Mouse (Mus musculus) large intestine, adult 2 months (tissue): Measurements from ENCODE around the gene Pum2. TPM values are rescaled to one million over a fixed set of nuclear protein-coding genes. Genes with fewer than 3 reads are reported as not detected.
"Not testable (repeated sequence)": the region's sequence is repeated elsewhere in the genome, so short reads cannot be mapped to it uniquely, and the experiment has no call there.

Experiments
- DNase-seq: peaks from one replicate; pipeline ENCODE4 v3.0.0-alpha.2; 2012; ENCODE audit warnings: low read depth, low spot score
- whole genome bisulfite sequencing: fragments of 180-500 bp; shearing (Covaris S2); methylation state at CpG from one replicate; pipeline ENCODE4 v1.1.7; 2018; 5-methylcytosine and 5-hydroxymethylcytosine counted together
- polyA plus RNA-seq: library from polyadenylated mRNA; depleted of rRNA; stranded (reverse); fragments of >200 nt; gene quantifications from 2 replicates; pipeline ENCODE4 v1.2.3, GENCODE M21; 2012

Gene Pum2
- polyA plus RNA-seq, 1 experiment: 25.9 TPM

DNA sequence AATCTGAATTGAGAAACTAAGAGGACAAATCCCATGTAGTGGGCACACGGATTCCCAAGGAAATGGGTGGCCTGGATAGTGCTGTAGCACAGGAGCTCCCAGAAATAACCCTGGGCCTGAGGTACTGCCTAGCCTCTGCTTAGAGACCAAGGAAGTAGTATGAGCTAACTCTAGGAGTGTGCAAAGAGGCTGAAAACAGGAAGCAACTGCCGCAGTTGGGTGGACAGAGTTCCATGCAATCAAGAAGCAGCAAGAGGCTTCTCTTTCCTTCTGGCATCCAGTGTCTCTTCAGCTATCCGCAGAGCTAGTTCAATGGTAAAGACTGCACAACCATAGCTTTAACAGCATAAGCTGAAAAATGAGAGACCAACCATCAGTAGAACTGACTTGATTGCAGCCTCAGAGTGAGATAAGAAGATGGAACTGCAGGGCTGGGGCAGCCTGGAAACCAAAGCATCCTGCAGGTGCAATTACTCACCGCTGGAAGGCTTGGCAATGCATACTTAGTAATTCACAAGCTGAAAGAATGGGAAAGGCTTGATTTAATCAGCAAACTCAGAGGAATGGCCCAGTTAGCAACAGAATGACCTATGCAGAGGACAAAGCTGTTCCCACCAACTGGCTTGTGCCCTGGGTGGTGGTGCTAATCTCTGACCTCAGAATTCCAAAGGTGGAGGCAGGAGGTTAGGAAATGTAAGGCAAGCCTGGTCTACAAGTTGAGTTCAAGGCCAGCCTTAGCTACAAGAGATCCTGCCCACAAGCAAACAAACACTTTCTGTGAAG lies 6.3 kb upstream of the Pum2 start:
- WGBS: 83% methylated on average over 4 of the region's 4 CpGs
- no peak for DNase-seq

DNA sequence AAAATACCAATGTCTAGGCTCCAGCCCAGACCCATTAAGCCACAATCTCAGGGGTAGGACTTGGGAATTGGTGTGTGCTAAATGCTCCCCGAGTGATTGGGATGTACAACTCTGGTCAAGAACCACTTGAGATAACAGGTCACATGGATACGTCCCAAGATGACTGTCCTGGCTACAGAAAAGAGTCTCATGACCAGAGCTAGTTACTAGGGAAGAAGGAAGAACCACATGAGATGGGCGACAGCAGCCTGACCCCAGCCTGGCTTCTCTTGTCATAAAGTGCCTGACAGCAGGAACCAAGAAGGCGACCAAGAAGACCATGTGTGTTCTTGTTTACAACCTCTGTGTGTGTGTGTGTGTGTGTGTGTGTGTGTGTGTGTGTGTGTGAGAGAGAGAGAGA lies 4.5 kb upstream of the Pum2 start:
- no peak for DNase-seq
- 88% methylated on average over 4 of the region's 4 CpGs for WGBS

DNA sequence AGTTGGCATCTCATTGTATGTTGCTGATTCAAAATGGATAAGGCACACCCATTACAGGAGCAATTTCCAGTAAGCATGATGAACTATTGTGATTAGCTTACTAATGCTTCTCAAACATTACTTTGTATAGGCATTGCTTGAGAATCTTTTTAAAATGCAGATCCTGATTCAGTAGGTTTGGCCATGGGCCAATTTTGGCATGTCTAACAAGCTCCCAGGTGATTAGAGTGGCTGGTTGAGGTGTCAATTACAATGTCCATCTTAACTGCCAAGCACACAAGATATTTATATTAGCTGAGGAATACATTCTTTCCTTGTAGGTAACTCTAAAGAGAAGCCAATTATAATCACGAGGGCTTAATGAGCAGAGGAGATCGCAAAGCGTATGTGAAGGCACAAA lies 4.1 kb upstream of the Pum2 start:
- no peak for DNase-seq
- 84% methylated on average over 3 of the region's 3 CpGs for WGBS

DNA sequence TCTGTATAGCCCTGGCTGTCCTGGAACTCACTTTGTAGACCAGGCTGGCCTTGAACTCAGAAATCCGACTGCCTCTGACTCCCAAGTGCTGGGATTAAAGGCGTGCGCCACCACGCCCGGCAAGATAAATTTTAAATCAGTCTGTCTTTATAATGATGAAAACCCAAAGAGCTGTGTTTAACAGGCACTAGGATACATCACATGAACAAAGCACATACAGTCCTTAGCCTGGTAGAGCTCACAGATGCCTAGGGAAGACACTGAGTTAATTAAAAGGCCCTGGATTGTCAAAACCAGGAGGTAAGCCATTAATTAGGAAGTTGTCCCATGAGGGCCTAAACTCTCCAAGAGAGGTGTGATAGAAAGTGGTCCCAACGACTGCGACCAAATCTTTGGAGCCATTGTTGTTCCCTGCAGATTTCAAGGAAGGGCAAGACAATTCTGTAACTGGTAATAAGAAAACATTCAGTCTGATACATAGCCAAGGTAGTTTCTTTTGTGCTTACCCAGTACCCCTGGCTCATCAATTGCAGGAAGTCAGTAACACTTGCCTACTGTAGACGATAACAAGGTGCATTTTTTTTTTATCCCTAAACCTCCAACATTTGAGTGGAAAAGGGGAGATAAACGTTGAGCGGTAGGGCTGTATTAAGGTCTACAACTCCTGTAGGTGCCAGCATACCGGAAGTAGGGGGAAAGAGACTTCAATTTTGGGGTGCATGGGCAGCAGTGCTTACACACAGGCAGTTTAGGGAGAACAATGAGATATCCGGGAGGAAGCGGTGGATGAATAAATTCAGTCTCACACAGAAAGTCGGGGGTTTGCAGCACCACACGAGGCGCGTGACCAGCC lies 587 bp upstream of the Pum2 start:
- no peak for DNase-seq

DNA sequence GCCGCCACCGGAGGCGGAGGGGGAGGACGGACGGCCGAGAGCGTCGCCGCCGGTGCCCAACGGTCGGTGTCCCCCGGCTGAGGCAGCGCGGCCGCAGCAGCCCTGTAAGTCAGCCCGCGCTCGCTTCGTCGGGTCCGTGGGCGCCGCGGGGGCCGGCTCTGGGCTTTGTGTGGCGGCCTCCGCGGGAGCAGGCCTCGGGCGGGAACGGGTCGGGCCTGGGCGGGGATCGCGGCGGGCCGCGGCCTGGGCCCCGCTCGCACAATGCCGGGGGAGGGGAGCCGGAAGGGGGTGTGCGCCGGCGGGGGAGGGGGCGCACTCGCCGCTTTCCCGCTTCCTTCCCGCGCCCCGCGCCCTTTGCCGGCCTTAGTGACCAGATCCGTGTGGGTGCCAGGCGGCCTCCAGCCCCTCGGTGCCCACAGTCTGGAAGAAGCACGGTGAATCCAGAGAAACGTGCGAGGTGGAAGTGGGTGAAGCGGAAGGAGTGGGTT lies 487 bp downstream of the Pum2 start:
- no peak for DNase-seq
- 0% methylated on average over 22 of the region's 62 CpGs for WGBS

More for the DNA sequence above, 587 bp upstream of the Pum2 start:
- 42% methylated on average over 17 of the region's 17 CpGs for WGBS

DNA sequence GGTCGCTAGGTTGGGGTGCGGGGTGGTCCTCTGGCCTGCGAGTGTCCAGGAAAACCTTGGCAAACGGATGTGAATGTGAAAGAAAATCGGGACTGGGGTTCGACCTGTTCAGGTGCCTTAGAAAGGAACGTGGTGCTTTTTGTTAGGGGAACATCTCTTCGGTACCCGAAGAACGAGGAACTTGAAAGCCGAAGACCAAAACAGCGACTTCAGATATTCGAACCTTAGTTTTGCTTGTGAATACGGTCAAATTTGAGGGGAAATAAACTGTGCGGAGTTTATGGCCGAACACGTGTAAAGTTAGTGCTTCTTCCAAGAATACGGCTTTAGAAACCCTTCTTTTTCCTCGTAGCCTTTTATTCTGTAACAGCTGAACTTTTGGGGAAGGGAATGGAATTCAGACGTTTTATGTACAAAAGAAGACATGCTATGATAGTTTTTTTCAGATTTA lies 982 bp downstream of the Pum2 start:
- WGBS: under 1% methylated on average over 20 of the region's 20 CpGs
- peak; percentile 18 for DNase-seq

DNA sequence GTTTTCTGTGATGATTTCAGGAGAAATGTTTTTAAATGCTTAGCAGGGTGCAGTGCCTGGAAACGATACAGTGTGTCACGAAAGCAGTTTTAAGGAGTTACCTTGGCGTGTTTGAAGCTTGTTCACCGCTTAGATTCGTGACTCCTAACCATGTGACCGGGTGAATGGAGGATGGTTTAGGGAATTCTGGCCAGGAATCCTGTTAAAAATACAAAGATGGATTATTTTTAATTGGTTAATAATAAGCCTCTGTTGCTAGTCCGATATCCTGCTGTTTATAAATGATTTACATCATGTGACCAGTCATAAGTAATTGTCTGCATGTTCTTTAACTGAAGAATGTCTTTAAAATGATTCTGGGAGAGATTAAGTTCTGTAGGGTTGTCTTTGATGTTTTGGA lies 1.4 kb downstream of the Pum2 start:
- no peak for DNase-seq
- under 1% methylated on average over 7 of the region's 7 CpGs for WGBS

DNA sequence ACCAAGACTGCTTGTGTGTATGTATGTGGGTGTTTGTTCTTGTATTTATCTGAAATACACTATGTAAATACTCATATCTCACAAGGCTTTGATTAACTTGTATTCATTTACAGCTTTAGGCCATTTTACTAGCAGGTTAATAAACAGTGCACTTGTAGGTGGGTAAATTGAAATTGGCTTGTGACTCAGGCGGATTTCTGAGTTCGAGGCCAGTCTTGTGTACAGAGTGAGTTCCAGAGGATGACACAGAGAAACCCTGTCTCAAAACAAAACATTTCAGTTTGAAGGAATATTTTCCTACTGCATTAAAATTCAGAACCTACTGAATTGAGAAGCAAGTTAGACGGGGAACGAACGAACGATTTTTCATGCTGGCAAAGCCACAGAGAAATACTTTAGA lies 2.4 kb downstream of the Pum2 start:
- 23% methylated on average over 6 of the region's 6 CpGs for WGBS
- DNase-seq: no peak

DNA sequence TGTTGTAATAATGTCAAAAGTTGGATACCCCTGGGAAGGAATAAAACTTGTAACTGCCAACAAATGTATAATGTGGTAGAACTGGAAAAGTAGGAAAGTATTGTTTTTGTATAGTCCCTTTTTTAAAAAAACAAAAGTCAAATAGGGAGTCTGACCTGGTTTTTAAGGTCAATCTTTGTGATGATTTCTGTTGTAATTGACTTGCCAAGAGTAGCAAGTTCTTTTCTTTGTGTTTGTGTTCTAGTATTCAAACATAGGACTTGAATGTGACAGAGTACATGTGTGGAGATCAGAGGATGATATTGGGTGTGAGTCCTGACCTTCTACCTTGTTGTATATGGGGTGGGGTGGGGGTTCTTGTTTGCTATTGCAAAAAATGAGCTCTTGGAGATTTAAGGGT lies 4.0 kb downstream of the Pum2 start:
- DNase-seq: no peak

DNA sequence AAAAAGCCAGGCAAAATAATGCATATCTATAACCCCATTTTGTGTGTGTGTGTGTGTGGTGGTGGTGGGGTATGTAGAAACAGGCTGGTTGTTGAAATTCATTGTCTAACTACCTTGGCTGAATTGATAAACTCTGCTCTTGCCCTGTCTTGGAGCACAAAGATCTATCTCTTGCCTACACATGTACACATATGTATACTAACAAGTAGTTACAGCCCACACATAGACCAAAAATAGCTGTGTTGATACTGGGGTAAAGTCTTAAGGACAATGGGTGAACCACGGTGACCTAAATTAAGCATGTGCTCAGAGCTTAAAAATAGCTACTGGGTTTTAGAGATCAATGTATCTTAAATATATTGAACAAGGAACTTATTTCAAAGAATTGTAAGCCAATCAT lies 10.3 kb downstream of the Pum2 start:
- no peak for DNase-seq
- 71% methylated on average over 1 of the region's 1 CpGs for WGBS

DNA sequence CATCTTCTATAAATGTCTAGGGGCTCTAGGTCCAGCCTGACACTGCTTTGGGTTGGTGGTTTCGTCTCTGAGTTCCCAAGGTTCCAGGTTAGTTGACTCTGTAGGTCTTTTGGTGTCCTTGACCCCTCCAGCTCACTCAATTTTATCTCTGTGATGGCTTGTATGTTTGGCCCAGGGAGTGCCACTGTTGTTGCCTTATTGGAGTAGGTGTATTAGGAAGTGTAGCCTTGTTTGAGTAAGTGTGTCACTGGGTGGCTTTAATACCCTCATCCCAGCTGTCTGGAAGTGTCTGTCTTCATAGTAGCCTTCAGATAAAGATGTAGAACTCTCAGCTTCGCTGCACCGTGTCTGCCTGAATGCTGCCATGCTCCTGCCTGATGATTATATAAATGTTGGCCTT lies 11.1 kb downstream of the Pum2 start:
- 89% methylated on average over 3 of the region's 3 CpGs for WGBS
- no peak for DNase-seq

DNA sequence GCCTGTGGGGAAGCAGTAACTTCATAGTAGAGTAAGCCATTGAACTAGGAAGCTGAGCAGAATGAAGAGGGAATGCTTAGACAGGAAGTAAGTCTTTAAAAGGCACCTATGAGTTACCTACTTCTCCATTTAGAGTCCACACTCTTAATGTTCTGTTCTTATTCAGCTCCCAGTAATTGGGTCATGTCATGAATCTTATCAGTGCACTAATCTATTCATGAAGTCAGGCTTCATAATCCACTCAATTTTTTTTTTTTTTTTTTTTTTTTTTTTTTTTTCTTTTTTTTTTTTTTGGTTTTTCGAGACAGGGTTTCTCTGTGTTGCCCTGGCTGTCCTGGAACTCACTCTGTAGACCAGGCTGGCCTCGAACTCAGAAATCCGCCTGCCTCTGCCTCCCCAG lies 15.9 kb downstream of the Pum2 start:
- not testable (repeated sequence) for DNase-seq
- 86% methylated on average over 2 of the region's 3 CpGs for WGBS

DNA sequence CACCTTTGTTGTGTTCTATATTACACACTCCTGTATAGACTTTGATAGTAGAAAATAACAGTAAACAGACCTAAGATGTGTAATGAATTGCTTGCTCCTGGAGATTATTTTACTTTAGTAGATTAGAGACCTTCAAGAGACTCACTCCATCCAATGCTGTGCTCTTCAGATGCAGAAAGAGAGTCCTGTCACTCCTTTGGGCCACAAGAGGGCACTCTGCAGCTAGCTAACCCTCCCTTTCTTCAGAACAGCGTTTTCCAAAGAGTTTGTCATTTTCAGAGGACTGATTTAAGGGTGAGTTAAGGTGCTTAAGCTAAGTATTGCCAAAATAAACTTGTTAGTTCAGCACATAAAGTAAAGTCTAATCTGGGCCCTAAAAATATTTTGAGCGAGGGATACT lies 25.0 kb downstream of the Pum2 start:
- DNase-seq: no peak

DNA sequence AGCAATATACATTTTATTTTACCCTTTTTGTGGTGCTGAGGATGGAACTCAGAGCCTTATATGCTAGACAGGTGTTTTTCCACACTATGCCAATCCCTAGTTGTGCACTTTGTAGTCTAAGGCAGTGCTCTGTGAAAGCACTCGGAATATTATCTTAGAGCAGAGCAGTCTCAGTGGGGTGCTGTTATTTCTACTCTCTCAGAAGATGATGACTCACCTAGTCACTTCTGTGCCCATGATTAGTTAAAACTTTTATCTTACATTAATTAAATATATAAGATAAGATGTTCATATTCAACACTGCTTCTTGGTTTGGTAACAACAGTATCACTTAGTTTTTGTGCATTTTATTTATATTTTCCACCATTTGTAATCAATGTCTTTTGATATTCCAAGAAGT lies 30.1 kb downstream of the Pum2 start:
- DNase-seq: no peak
- WGBS: 61% methylated on average over 1 of the region's 1 CpGs

More for the DNA sequence above, 25.0 kb downstream of the Pum2 start:
- WGBS: 49% methylated on average over 2 of the region's 2 CpGs

DNA sequence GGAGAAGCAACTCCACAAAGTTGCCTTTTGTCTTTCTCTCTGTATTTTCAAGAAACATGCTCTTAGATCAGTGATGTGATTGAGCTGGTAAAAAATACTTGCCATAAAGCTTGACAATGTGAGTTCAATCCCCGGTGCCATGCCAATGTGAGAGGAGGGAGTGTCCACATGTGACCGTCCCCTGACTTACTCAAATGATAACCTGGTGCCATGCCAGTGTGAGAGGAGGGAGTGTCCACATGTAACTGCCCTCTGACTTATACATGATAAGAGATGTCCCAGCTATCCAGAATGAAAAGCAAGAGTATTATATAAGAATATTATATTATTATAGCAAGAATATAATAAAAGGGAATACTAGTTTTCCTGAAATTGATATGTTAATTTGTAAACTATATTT lies 34.9 kb downstream of the Pum2 start:
- 53% methylated on average over 2 of the region's 2 CpGs for WGBS
- DNase-seq: no peak

DNA sequence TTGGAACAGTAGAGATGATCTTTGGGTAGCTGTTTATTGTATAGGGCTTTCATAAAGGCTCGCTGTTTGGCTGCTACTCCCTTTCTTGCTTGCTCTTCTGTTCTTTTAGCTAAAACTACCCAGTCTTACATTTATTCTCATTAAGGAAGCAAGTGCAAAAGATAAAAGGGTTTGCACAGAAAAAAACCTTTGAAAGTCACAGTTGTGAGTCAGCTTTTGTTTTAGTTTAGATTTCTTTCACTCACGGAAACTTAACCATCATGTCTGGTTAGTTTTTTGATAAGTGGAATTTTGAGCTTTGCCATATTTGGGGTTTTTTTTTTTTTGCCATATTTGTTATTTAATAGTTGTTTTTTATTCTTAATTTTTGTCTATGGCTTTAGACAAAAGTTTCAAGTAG lies 38.7 kb downstream of the Pum2 start:
- DNase-seq: no peak
- 82% methylated on average over 2 of the region's 2 CpGs for WGBS

DNA sequence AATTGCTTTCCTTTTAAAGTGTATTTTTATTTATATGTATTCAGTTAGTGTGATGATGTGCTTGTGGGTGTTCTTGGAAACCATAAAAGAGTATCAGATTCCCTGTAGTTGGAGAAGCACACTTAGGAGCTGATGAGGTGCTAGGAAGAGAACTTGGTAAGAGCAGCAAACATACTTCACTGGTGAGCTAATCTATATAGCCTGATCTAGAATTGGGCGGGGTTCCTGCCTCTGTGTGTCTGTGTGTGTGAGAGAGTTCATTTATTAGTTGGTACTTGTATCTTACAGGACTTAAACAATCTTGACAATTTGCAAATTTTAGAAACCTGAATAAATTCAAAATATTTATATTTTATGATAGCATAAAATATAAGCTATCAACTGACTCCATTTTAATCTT lies 42.2 kb downstream of the Pum2 start:
- WGBS: 81% methylated on average over 1 of the region's 1 CpGs
- no peak for DNase-seq

DNA sequence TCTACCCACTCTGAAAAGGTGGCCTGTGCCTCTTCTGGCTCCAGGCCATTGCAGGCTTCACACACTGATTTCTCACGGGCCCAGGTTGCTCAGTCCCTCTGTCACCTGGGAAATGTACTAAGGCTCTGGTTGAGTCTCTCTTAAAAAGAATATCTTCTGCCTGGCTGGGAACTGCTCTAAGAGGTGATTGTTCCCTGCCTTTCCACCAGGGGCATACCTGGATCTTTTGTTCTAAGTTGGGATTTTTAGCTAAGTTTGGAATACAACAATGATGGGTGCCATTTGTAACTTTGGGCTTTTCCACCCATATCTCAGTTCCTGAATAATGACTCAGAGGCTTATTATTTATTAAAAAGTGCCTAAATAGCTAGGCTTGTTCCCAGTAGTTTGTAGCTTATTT lies 53.0 kb downstream of the Pum2 start:
- 45% methylated on average over 1 of the region's 1 CpGs for WGBS
- DNase-seq: no peak

DNA sequence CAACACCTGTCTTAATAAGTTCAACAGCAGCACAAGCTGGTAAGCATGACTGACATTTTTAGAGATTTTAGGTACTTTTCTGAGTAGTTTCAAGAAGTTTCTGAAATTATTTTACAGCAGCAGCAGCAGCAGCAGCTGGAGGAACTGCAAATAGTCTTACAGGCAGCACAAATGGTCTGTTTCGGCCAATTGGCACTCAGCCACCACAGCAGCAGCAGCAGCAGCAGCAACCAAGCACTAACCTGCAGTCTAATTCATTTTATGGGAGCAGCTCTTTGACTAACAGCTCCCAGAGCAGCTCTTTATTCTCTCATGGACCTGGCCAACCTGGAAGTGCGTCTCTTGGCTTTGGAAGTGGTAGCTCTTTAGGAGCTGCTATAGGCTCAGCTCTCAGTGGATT lies 54.8 kb downstream of the Pum2 start:
- 47% methylated on average over 2 of the region's 2 CpGs for WGBS
- no peak for DNase-seq

DNA sequence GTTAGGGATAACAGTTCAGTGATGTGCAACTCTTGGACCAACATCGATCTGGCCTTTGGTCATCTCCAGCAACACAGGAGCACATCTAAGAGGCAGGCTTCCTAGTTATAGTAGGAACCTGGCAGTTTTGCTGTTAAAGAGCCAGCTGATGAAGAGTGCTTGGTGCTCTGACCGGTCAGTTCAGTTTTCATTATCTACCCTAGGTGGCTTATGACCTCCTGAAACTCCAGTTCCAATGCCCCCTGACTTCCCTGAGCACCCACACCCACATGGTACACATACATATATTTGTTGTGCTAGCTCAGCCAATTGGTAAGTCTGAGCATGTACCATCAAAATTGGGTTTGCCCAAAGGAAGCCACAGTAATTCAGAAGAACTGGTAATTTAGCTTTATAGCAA lies 79.7 kb downstream of the Pum2 start:
- 81% methylated on average over 2 of the region's 2 CpGs for WGBS
- no peak for DNase-seq

DNA sequence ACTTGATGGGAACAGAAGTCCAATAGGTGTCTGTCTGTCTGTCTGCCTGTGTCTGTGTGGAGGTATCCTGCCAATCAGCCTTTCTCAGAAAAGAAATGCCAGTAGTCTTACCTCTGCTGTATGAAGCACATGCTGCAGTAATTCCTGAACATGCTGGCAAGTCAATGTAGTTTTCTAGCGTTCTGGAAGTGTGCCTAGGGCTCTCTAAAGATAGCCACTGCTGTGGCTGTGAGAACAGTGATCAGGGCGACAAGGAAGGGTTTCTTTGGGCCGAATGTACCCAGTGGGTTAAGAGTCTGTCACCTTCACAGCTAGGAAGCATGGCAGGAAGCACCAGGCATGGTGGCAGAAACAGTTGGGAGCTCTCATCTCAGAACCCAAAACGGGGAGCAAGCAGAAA lies 80.2 kb downstream of the Pum2 start:
- 86% methylated on average over 4 of the region's 4 CpGs for WGBS
- DNase-seq: no peak
